Mouse (Mus musculus): ENCODE results near the gene Ubxn1. TPM values are rescaled to one million over a fixed set of nuclear protein-coding genes. Genes with fewer than 3 reads are reported as not detected.

The Ubxn1 gene
- polyA plus RNA-seq, 2 experiments, result 61.2 to 87.3 TPM

GRCm38 (mm10) chr19:8848356-8848755, 22.9 kb upstream of the Ubxn1 start:
- Histone ChIP-seq H3K27ac (no peak overlapping the region), H3K9me3 (ENCODE audit: control insufficient read depth, low read length) (no peaks in the 10 kb centered on the region), H3K27me3 (ENCODE audit: control insufficient read depth, insufficient read depth, low read length) (no peaks in the 10 kb centered on the region), H3K36me3 (replicated peaks; ENCODE audit: control insufficient read depth, insufficient read depth, low read depth) (peaks cover 8% of the 10 kb centered on the region), H3K4me1 (replicated peaks; ENCODE audit: control insufficient read depth in 2 of 2, insufficient read depth in 2 of 2, low read length in 1 of 2) (0 out of 4 replicates have a peak, but pooled peaks cover 0 to 4% of the 10 kb centered on the region in 2 experiments), H3K9ac (replicated peaks) (no peak overlapping the region), H3K4me3 (ENCODE audit: insufficient read depth in 1 of 2, low read depth in 2 of 2, low read length in 2 of 2) (no peak overlapping the region), H3K4me2 (ENCODE audit: low read depth) (no peak overlapping the region)
- ATAC-seq (ENCODE audit: insufficient read depth) (no peak), DNase-seq (ENCODE audit: low read depth in 3 of 3, low spot score in 3 of 3) (no peak)
- no peak for TF ChIP-seq EP300 (IDR thresholded peaks at IDR 0.05; ENCODE audit: low read depth)
- TF ChIP-seq CTCF (IDR thresholded peaks at IDR 0.05; ENCODE audit: low read depth), result no peak
- 81% methylated on average over 5 of the region's 5 CpGs for WGBS (ENCODE audit: insufficient replicate concordance)

DNA sequence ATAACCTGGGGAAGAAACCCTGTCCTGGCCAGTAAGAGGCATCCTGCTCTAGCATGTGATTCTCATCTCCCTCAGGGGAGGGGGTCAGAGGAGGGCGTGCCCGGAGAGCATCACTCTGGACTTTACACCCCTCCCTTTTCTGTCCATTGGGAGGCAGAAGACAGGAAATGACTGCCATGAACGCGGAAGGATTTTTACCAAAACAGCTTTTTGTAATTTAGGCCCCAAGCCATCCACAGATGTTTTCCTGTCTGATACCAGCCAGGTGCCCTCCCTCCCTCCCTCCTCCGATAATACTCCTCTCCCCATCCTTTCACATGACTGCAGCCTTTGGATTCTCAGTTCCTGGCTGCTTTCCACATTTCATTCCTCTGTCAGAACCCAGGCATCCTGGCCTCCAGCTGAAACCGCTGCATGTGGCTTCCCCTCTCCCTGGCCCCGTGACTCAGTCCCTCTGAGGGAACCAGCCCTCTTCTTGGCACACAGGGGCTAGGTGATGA, 20.8 kb upstream of the Ubxn1 start, which contains the start of gene Lrrn4cl:
Gene Lrrn4cl (plus strand): TSS at position 367 of the 500 bp plus-strand sequence.
- Histone ChIP-seq H3K4me2 (ENCODE audit: low read depth) (no peak within 1 kb of the TSS), H3K4me3 (ENCODE audit: insufficient read depth in 1 of 2, low read depth in 2 of 2, low read length in 2 of 2) (no peak within 1 kb of the TSS), H3K36me3 (replicated peaks; ENCODE audit: control insufficient read depth, insufficient read depth, low read depth) (peaks cover 8% of the 10 kb centered on the region), H3K4me1 (replicated peaks; ENCODE audit: control insufficient read depth in 2 of 2, insufficient read depth in 2 of 2, low read length in 1 of 2) (0 out of 4 replicates have a peak, but pooled peaks cover 0 to 4% of the 10 kb centered on the region in 2 experiments), H3K9ac (replicated peaks) (no peak within 1 kb of the TSS), H3K9me3 (ENCODE audit: control insufficient read depth, low read length) (no peaks in the 10 kb centered on the region), H3K27ac (no peak within 1 kb of the TSS), H3K27me3 (ENCODE audit: control insufficient read depth, insufficient read depth, low read length) (no peaks in the 10 kb centered on the region)
- WGBS (ENCODE audit: insufficient replicate concordance), result 40% methylated on average over 7 of the region's 7 CpGs
- ATAC-seq (ENCODE audit: insufficient read depth) (no peak), DNase-seq (ENCODE audit: low read depth in 3 of 3, low spot score in 3 of 3) (no peak)
- TF ChIP-seq CTCF (IDR thresholded peaks at IDR 0.05; ENCODE audit: low read depth) (no peak), EP300 (IDR thresholded peaks at IDR 0.05; ENCODE audit: low read depth) (no peak)

DNA sequence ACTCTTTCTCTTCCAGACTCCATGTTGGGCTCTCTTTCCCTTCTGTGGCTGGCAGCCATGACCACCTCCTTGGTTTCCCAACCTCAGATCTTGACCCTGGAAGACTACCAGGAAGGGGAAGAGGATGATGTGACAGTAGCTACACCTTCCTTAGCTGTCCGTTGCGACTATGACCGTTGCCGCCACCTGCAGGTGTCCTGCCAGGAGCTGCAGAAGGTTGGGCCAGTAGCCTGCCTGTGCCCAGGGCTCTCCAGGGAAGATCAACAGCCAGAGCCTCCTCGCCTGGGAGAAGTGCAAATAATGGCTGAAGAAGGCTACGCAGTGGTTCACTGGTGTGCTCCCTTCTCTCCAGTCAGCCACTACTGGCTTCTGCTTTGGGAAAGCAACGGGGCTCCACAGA, 19.7 kb upstream of the Ubxn1 start:
- Histone ChIP-seq H3K27me3 (ENCODE audit: control insufficient read depth, insufficient read depth, low read length) (no peaks in the 10 kb centered on the region), H3K4me2 (ENCODE audit: low read depth) (no peak overlapping the region), H3K27ac (no peak overlapping the region), H3K4me3 (ENCODE audit: insufficient read depth in 1 of 2, low read depth in 2 of 2, low read length in 2 of 2) (no peak overlapping the region), H3K9ac (replicated peaks) (no peak overlapping the region), H3K36me3 (replicated peaks; ENCODE audit: control insufficient read depth, insufficient read depth, low read depth) (peaks cover 3% of the 10 kb centered on the region), H3K9me3 (ENCODE audit: control insufficient read depth, low read length) (no peaks in the 10 kb centered on the region), H3K4me1 (replicated peaks; ENCODE audit: control insufficient read depth in 2 of 2, insufficient read depth in 2 of 2, low read length in 1 of 2) (0 out of 4 replicates have a peak, but pooled peaks cover 0 to 4% of the 10 kb centered on the region in 2 experiments)
- 40% methylated on average over 7 of the region's 7 CpGs for WGBS (ENCODE audit: insufficient replicate concordance)
- DNase-seq (ENCODE audit: low read depth in 3 of 3, low spot score in 3 of 3) (no peak), ATAC-seq (ENCODE audit: insufficient read depth) (no peak)
- TF ChIP-seq EP300 (IDR thresholded peaks at IDR 0.05; ENCODE audit: low read depth), result no peak
- peak; percentile 42; the same call in 1 of the 2 replicates for TF ChIP-seq CTCF (IDR thresholded peaks at IDR 0.05; ENCODE audit: low read depth)

GRCm38 (mm10) chr19:8852236-8852928, 18.9 kb upstream of the Ubxn1 start:
- Histone ChIP-seq H3K9me3 (ENCODE audit: control insufficient read depth, low read length) (no peaks in the 10 kb centered on the region), H3K36me3 (replicated peaks; ENCODE audit: control insufficient read depth, insufficient read depth, low read depth) (no peaks in the 10 kb centered on the region; the same call in 1 of the 2 replicates), H3K27ac (no peak overlapping the region), H3K4me1 (replicated peaks; ENCODE audit: control insufficient read depth in 2 of 2, insufficient read depth in 2 of 2, low read length in 1 of 2) (0 out of 4 replicates have a peak, but pooled peaks cover 0 to 4% of the 10 kb centered on the region in 2 experiments), H3K27me3 (ENCODE audit: control insufficient read depth, insufficient read depth, low read length) (no peaks in the 10 kb centered on the region), H3K4me2 (ENCODE audit: low read depth) (no peak overlapping the region), H3K9ac (replicated peaks) (no peak overlapping the region), H3K4me3 (ENCODE audit: insufficient read depth in 1 of 2, low read depth in 2 of 2, low read length in 2 of 2) (no peak overlapping the region)
- 57% methylated on average over 10 of the region's 10 CpGs for WGBS (ENCODE audit: insufficient replicate concordance)
- no peak for ATAC-seq (ENCODE audit: insufficient read depth)
- DNase-seq (ENCODE audit: low read depth in 3 of 3, low spot score in 3 of 3), result no peak
- TF ChIP-seq EP300 (IDR thresholded peaks at IDR 0.05; ENCODE audit: low read depth) (no peak), CTCF (IDR thresholded peaks at IDR 0.05; ENCODE audit: low read depth) (no peak)

DNA sequence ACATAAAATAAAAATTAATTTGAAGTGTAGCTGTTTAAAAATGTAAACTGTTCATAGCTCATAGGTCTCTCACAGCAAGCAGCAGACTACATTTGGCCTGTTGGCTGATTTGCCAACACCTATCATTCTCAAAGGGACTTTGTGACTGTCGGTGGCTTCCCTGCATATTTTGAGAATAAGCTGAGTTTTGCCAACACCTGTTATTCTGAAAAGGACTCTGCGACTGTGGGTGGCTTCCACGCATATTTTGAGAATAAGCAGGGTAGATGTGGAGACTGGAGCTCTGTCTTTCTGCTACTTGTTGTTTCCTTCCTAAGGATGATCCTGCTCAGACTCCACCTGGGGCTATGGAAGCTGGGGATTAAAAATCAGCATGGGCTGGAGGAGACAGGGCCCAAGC, 18.2 kb upstream of the Ubxn1 start:
- H3K4me1 ChIP-seq (replicated peaks; ENCODE audit: control insufficient read depth in 2 of 2, insufficient read depth in 2 of 2, low read length in 1 of 2), result 0 out of 4 replicates have a peak, but pooled peaks cover 0 to 4% of the 10 kb centered on the region in 2 experiments
- TF ChIP-seq EP300 (IDR thresholded peaks at IDR 0.05; ENCODE audit: low read depth) (no peak), CTCF (IDR thresholded peaks at IDR 0.05; ENCODE audit: low read depth) (no peak)
- no peak overlapping the region for H3K4me2 ChIP-seq (ENCODE audit: low read depth)
- DNase-seq (ENCODE audit: low read depth in 3 of 3, low spot score in 3 of 3), result no peak
- ATAC-seq (ENCODE audit: insufficient read depth), result no peak
- no peak overlapping the region for H3K9ac ChIP-seq (replicated peaks)
- H3K36me3 ChIP-seq (replicated peaks; ENCODE audit: control insufficient read depth, insufficient read depth, low read depth), result no peaks in the 10 kb centered on the region
- H3K27ac ChIP-seq, result no peak overlapping the region
- no peak overlapping the region for H3K4me3 ChIP-seq (ENCODE audit: insufficient read depth in 1 of 2, low read depth in 2 of 2, low read length in 2 of 2)
- H3K27me3 ChIP-seq (ENCODE audit: control insufficient read depth, insufficient read depth, low read length), result no peaks in the 10 kb centered on the region
- WGBS (ENCODE audit: insufficient replicate concordance), result 73% methylated on average over 3 of the region's 3 CpGs
- no peaks in the 10 kb centered on the region for H3K9me3 ChIP-seq (ENCODE audit: control insufficient read depth, low read length)

Data from liver, embryonic 14.5 days (tissue).